Mouse (Mus musculus): ENCODE data around the gene Ciapin1. TPM values are rescaled to one million over a fixed set of nuclear protein-coding genes. Genes with fewer than 3 reads are reported as not detected.
"Not testable (repeated sequence)": the region's sequence is repeated elsewhere in the genome, so short reads cannot be mapped to it uniquely, and the experiment has no call there.

Ciapin1 gene
- polyA plus RNA-seq, 1 experiment, result 71.2 TPM

DNA sequence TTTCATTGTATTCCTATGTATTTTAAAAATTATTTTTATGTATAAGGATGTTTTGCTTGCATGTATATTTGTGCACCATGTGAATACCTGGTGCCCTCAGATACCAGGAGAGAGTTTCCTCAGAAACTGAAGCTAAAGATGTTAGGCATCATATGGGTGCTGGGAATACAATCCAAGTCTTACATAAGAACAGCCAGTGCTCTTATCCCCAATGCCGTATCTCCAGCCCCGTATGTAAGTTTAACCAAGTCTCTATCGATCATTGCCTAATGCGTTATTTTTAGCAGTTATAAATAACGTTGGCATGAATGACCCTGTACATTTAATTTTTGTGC lies 18.8 kb upstream of the Ciapin1 start:
- 27% methylated on average over 5 of the region's 5 CpGs for WGBS
- no peak overlapping the region for H3K27ac ChIP-seq (ENCODE audit: insufficient read depth, low read depth, low read length)
- DNase-seq, result no peak
- H3K4me3 ChIP-seq (ENCODE audit: insufficient read depth, low read depth, low read length), result no peak overlapping the region
- no peaks in the 10 kb centered on the region for H3K27me3 ChIP-seq (replicated peaks; ENCODE audit: control insufficient read depth, insufficient read depth, low read length)
- H3K36me3 ChIP-seq (ENCODE audit: control insufficient read depth, insufficient read depth, low read length), result peaks cover 1% of the 10 kb centered on the region; the same call in 1 of the 2 replicates
- TF ChIP-seq CTCF (conservative IDR thresholded peaks at IDR 0.05; ENCODE audit: insufficient read depth, insufficient read length, low read depth, low read length) (no peak), POLR2A (IDR thresholded peaks at IDR 0.05; ENCODE audit: low read depth, low read length) (no peak)
- peaks cover 4% of the 10 kb centered on the region; the same call in 1 of the 2 replicates for H3K4me1 ChIP-seq (ENCODE audit: control insufficient read depth, insufficient read depth, low read length)

DNA sequence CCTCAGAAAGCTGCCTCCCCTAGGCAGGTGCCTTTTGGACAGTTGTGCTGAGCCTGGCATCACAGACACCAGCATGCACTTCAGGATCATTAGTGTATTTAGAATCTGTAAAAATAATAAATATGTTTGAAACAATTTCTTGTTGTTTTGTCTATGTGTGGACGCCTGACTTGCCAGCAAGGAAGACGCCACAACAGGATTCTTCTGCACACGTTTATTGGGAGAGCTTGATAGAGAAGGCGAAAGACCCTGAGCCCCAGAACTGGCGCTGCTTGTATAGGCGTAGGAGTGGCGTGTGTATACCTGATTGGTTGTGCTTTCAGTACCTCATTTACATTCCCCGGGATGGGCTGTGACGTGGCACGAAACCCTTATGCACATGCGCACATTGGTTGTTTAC lies 16.6 kb upstream of the Ciapin1 start:
- H3K27ac ChIP-seq (ENCODE audit: insufficient read depth, low read depth, low read length); H3K4me3 ChIP-seq (ENCODE audit: insufficient read depth, low read depth, low read length); DNase-seq; H3K4me1 ChIP-seq (ENCODE audit: control insufficient read depth, insufficient read depth, low read length); H3K36me3 ChIP-seq (ENCODE audit: control insufficient read depth, insufficient read depth, low read length); H3K27me3 ChIP-seq (replicated peaks; ENCODE audit: control insufficient read depth, insufficient read depth, low read length): not testable (repeated sequence)
- 93% methylated on average over 11 of the region's 11 CpGs for WGBS

DNA sequence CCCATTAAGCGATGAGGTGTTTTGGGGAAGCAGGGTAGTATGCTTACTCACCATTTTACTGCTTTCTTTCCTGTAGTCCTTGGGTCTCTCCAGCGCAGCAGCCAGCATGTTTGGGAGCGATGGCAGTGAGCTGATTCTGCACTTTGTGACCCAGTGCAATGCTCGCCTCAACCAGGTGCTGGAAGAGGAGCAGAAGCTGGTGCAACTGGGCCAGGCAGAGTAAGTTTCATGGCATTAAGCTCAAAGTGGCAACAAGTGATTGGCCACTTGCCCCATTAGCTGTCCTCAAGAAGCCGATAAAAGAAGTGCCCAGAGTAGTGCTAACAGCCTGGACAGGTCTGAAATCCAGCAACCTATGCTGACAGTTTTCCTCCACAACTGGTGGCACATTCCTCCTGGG lies 11.9 kb upstream of the Ciapin1 start:
- 80% methylated on average over 5 of the region's 5 CpGs for WGBS
- Histone ChIP-seq H3K27ac (ENCODE audit: insufficient read depth, low read depth, low read length) (no peak overlapping the region), H3K27me3 (replicated peaks; ENCODE audit: control insufficient read depth, insufficient read depth, low read length) (no peaks in the 10 kb centered on the region), H3K36me3 (ENCODE audit: control insufficient read depth, insufficient read depth, low read length) (peaks cover 2% of the 10 kb centered on the region; the same call in 1 of the 2 replicates), H3K4me1 (ENCODE audit: control insufficient read depth, insufficient read depth, low read length) (no peaks in the 10 kb centered on the region), H3K4me3 (ENCODE audit: insufficient read depth, low read depth, low read length) (no peak overlapping the region)
- no peak for TF ChIP-seq CTCF (conservative IDR thresholded peaks at IDR 0.05; ENCODE audit: insufficient read depth, insufficient read length, low read depth, low read length)
- no peak for TF ChIP-seq POLR2A (IDR thresholded peaks at IDR 0.05; ENCODE audit: low read depth, low read length)
- DNase-seq, result no peak

DNA sequence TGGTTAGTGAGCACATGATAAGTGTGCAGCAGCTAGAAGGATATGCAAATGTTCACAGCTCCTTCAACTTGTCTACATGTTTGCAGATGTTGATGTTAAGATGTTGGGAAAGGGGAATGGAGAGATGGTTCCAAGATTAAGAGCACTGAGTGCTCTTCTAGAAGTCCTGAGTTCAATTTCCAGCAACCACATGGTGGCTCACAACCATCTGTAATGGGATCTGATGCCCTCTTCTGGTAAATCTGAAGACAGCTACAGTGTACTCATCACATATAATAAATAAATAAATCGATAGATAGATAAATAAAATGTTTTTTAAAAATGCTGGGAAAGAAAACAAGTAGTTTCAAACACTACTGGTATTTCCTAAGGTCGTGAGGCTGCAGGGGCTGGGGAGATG lies 3.0 kb upstream of the Ciapin1 start:
- H3K27me3 ChIP-seq (replicated peaks; ENCODE audit: control insufficient read depth, insufficient read depth, low read length), result no peaks in the 10 kb centered on the region
- TF ChIP-seq POLR2A (IDR thresholded peaks at IDR 0.05; ENCODE audit: low read depth, low read length) (no peak), CTCF (conservative IDR thresholded peaks at IDR 0.05; ENCODE audit: insufficient read depth, insufficient read length, low read depth, low read length) (no peak)
- H3K4me3 ChIP-seq (ENCODE audit: insufficient read depth, low read depth, low read length), result no peak overlapping the region
- H3K27ac ChIP-seq (ENCODE audit: insufficient read depth, low read depth, low read length), result no peak overlapping the region
- H3K4me1 ChIP-seq (ENCODE audit: control insufficient read depth, insufficient read depth, low read length), result peaks cover 9% of the 10 kb centered on the region
- 0 out of 2 replicates have a peak, but pooled peaks cover 3% of the 10 kb centered on the region for H3K36me3 ChIP-seq (ENCODE audit: control insufficient read depth, insufficient read depth, low read length)
- 47% methylated on average over 2 of the region's 2 CpGs for WGBS
- no peak for DNase-seq

DNA sequence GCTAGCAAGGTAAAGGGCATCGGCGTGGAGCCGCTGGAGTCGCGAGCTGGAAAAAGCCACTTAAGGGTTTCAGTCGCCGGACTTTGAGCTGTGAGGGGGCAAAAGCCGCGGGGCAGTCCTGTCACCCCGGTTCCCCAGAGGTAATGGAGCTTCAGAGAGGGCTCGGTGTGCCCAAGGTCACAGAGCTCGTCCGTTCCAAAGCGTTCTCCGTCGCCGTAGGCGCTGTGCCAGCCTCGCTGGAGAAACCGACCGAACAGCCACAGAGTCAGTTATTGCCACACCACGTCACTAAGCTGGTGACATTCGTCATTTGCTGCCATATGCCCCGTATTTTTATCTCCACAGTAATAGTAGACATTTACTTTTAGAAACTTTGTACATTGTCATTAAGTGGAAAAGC lies 442 bp upstream of the Ciapin1 start:
- Histone ChIP-seq H3K4me1 (ENCODE audit: control insufficient read depth, insufficient read depth, low read length) (peaks cover 15% of the 10 kb centered on the region), H3K27me3 (replicated peaks; ENCODE audit: control insufficient read depth, insufficient read depth, low read length) (no peaks in the 10 kb centered on the region), H3K36me3 (ENCODE audit: control insufficient read depth, insufficient read depth, low read length) (no peaks in the 10 kb centered on the region), H3K27ac (ENCODE audit: insufficient read depth, low read depth, low read length) (peak overlapping the region; percentile 99), H3K4me3 (ENCODE audit: insufficient read depth, low read depth, low read length) (peak overlapping the region; percentile 89)
- TF ChIP-seq POLR2A (IDR thresholded peaks at IDR 0.05; ENCODE audit: low read depth, low read length), result no peak
- WGBS, result under 1% methylated on average over 24 of the region's 24 CpGs
- peak; percentile 89 for DNase-seq

DNA sequence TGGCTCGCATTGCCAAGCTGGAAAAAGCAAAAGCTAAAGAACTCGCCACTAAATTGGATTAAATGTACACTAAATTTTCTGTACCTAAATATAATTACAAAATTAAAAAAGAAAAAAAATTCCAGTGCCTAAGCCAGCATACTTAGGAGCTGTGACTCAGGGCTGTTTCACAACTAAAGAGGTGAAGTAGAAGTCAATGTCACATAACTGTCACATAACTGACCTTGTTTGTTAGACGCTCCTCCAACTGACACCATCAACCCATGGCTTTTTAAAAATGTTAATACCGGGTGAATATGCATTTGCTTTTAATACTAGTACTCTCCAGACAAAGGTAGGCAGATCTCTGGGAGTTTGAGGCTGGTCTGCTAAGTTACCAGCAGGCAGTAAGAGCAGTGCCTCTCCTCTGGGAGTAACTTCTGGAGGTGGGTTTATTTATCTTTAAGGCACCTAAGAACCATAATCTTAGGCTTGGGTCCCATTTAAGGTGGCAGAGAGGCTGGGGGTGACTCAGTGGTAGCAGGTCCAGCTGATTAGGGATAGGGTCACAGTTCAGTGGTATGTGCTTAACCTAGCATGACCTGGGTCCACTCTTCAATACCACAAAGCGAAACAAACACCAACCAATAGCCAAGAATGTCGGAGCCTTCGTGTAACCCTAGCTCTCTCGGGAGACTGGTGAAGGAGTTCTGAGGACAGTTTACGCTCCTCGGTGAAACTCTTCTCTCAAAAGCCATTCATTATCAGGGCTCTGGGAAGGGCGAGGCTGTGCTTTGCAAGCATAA lies 1.5 kb downstream of the Ciapin1 start:
- 48% methylated on average over 11 of the region's 11 CpGs for WGBS
- no peak for DNase-seq
- no peak for TF ChIP-seq POLR2A (IDR thresholded peaks at IDR 0.05; ENCODE audit: low read depth, low read length)
- no peak for TF ChIP-seq CTCF (conservative IDR thresholded peaks at IDR 0.05; ENCODE audit: insufficient read depth, insufficient read length, low read depth, low read length)

DNA sequence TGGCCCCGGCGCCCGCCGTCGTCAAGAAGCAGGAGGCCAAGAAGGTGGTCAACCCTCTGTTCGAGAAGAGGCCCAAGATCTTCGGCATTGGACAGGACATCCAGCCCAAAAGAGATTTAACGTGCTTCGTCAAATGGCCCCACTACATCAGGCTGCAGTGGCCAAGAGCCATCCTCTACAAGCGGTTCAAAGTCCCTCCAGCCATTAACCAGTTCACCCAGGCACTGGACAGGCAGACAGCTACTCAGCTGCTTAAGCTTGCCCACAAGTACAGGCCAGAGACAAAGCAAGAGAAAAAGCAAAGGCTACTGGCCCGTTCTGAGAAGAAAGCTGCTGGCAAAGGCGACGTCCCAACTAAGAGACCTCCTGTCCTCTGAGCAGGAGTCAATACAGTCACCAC lies 2.4 kb downstream of the Ciapin1 start:
- DNase-seq, result peak; percentile 56
- H3K4me3 ChIP-seq (ENCODE audit: insufficient read depth, low read depth, low read length); H3K27me3 ChIP-seq (replicated peaks; ENCODE audit: control insufficient read depth, insufficient read depth, low read length); H3K36me3 ChIP-seq (ENCODE audit: control insufficient read depth, insufficient read depth, low read length): not testable (repeated sequence)
- H3K4me1 ChIP-seq (ENCODE audit: control insufficient read depth, insufficient read depth, low read length), result peaks cover 23% of the 10 kb centered on the region
- WGBS, result 74% methylated on average over 13 of the region's 13 CpGs
- 0 out of 2 replicates have a peak overlapping the region, but pooled peaks have one; percentile 12 for H3K27ac ChIP-seq (ENCODE audit: insufficient read depth, low read depth, low read length)

More for the DNA sequence above, 1.5 kb downstream of the Ciapin1 start:
- Histone ChIP-seq H3K4me3 (ENCODE audit: insufficient read depth, low read depth, low read length) (peak overlapping the region; percentile 47), H3K36me3 (ENCODE audit: control insufficient read depth, insufficient read depth, low read length) (no peaks in the 10 kb centered on the region), H3K27me3 (replicated peaks; ENCODE audit: control insufficient read depth, insufficient read depth, low read length) (no peaks in the 10 kb centered on the region), H3K4me1 (ENCODE audit: control insufficient read depth, insufficient read depth, low read length) (peaks cover 23% of the 10 kb centered on the region), H3K27ac (ENCODE audit: insufficient read depth, low read depth, low read length) (peak overlapping the region; percentile 72)

DNA sequence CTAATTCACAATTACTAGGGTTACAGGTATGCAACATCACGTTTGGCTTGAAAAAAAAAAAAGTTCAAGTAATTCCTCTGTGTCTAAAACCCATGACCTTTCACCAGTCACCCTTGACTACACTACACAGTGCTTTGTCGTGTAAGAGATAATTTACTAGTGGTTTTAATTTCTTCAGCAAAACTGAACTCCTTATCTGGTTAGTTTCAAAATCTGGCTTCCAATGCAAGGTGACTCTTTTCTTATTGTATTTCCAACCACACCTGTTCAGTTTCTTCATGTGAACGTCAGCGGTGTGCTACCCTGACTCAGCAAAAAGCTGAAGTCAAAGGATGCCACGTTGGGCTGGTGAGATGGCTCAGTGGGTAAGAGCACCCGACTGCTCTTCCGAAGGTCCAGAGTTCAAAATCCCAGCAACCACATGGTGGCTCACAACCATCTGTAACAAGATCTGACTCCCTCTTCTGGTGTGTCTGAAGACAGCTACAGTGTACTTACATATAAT lies 4.2 kb downstream of the Ciapin1 start:
- H3K4me3 ChIP-seq (ENCODE audit: insufficient read depth, low read depth, low read length); H3K36me3 ChIP-seq (ENCODE audit: control insufficient read depth, insufficient read depth, low read length); H3K27me3 ChIP-seq (replicated peaks; ENCODE audit: control insufficient read depth, insufficient read depth, low read length): not testable (repeated sequence)
- WGBS, result 27% methylated on average over 7 of the region's 7 CpGs
- Histone ChIP-seq H3K27ac (ENCODE audit: insufficient read depth, low read depth, low read length) (peak overlapping the region; percentile 48; the same call in 1 of the 2 replicates), H3K4me1 (ENCODE audit: control insufficient read depth, insufficient read depth, low read length) (peaks cover 23% of the 10 kb centered on the region)
- peak; percentile 56 for DNase-seq

Data from kidney, adult 2 months (tissue).